Mouse (Mus musculus): ENCODE data around the gene Sumo3. TPM values are rescaled to one million over a fixed set of nuclear protein-coding genes. Genes with fewer than 3 reads are reported as not detected.

The Sumo3 gene
- total and polyA plus RNA-seq, 3 experiments: 151 to 342 TPM; not detected in 1

- no peak for TF ChIP-seq MAZ (IDR thresholded peaks at IDR 0.05; ENCODE audit: low read depth, low read length)
- TF ChIP-seq USF1 (IDR thresholded peaks at IDR 0.05; ENCODE audit: low read depth, low read length): no peak
- no peak for TF ChIP-seq ZKSCAN1 (IDR thresholded peaks at IDR 0.05; ENCODE audit: low read depth, low read length)
- TF ChIP-seq MYC (IDR thresholded peaks at IDR 0.05; ENCODE audit: low read depth, low read length): no peak
Observed at GRCm38 (mm10) chr10:77608589-77608988, 2.7 kb downstream of the Sumo3 start (continued).

- Histone ChIP-seq H3K9me3 (replicated peaks; ENCODE audit: insufficient read depth, low read length) (no peaks in the 10 kb centered on the region), H3K27ac (ENCODE audit: control insufficient read depth, low read depth, low read length) (no peak overlapping the region), H3K4me1 (ENCODE audit: control insufficient read depth in 1 of 2, insufficient read depth in 2 of 2, low read length in 2 of 2) (peaks cover 5 to 16% of the 10 kb centered on the region in 2 experiments; a peak in 3 of 4 replicates), H3K9ac (ENCODE audit: control insufficient read depth, low read depth, low read length, poor library complexity, severe bottlenecking) (no peak overlapping the region), H3K4me3 (ENCODE audit: control insufficient read depth in 1 of 2, insufficient read depth in 1 of 2, low read depth in 2 of 2, low read length in 2 of 2) (no peak overlapping the region), H3K27me3 (ENCODE audit: control insufficient read depth in 1 of 2, insufficient read depth in 2 of 2, low read length in 2 of 2) (no peaks in the 10 kb centered on the region), H3K36me3 (ENCODE audit: control insufficient read depth in 1 of 2, insufficient read depth in 2 of 2, low read length in 2 of 2) (peaks cover 19 to 23% of the 10 kb centered on the region in 2 experiments), H3K79me2 (ENCODE audit: control insufficient read depth, insufficient read depth, low read length, poor library complexity) (peaks cover 31% of the 10 kb centered on the region)
- no peak for DNase-seq (ENCODE audit: low read depth, low spot score)
- TF ChIP-seq NRF1 (IDR thresholded peaks at IDR 0.05; ENCODE audit: insufficient read depth, low read depth, low read length, poor library complexity, severe bottlenecking) (no peak), POLR2AphosphoS5 (IDR thresholded peaks at IDR 0.05; ENCODE audit: borderline replicate concordance, low read depth, low read length) (no peak), ZC3H11A (IDR thresholded peaks at IDR 0.05; ENCODE audit: low read depth, low read length) (no peak), EP300 (IDR thresholded peaks at IDR 0.05; ENCODE audit: low read depth in 1 of 2, low read length in 2 of 2) (no peak), CHD1 (IDR thresholded peaks at IDR 0.05; ENCODE audit: low read depth, low read length) (no peak), HCFC1 (IDR thresholded peaks at IDR 0.05; ENCODE audit: low read depth, low read length) (no peak), ZMIZ1 (IDR thresholded peaks at IDR 0.05; ENCODE audit: low read depth, low read length) (no peak)
Observed at GRCm38 (mm10) chr10:77610221-77610961, 4.5 kb downstream of the Sumo3 start.

- Histone ChIP-seq H3K4me3 (ENCODE audit: control insufficient read depth in 1 of 2, insufficient read depth in 1 of 2, low read depth in 2 of 2, low read length in 2 of 2) (no peak overlapping the region), H3K9me3 (replicated peaks; ENCODE audit: insufficient read depth, low read length) (no peaks in the 10 kb centered on the region), H3K79me2 (ENCODE audit: control insufficient read depth, insufficient read depth, low read length, poor library complexity) (peaks cover 9% of the 10 kb centered on the region), H3K4me1 (ENCODE audit: control insufficient read depth in 1 of 2, insufficient read depth in 2 of 2, low read length in 2 of 2) (no peaks in the 10 kb centered on the region), H3K36me3 (ENCODE audit: control insufficient read depth in 1 of 2, insufficient read depth in 2 of 2, low read length in 2 of 2) (peaks cover 3 to 28% of the 10 kb centered on the region in 2 experiments), H3K27ac (ENCODE audit: control insufficient read depth, low read depth, low read length) (no peak overlapping the region), H3K27me3 (ENCODE audit: control insufficient read depth in 1 of 2, insufficient read depth in 2 of 2, low read length in 2 of 2) (no peaks in the 10 kb centered on the region), H3K9ac (ENCODE audit: control insufficient read depth, low read depth, low read length, poor library complexity, severe bottlenecking) (no peak overlapping the region)
- no peak for DNase-seq (ENCODE audit: low read depth, low spot score)
- TF ChIP-seq ETS1 (IDR thresholded peaks at IDR 0.05; ENCODE audit: low read depth, low read length) (no peak), RCOR1 (IDR thresholded peaks at IDR 0.05; ENCODE audit: low read depth, low read length) (no peak), RAD21 (IDR thresholded peaks at IDR 0.05; ENCODE audit: low read depth, low read length) (no peak), MYB (IDR thresholded peaks at IDR 0.05; ENCODE audit: low read depth, low read length) (no peak), KAT2A (conservative IDR thresholded peaks at IDR 0.05; ENCODE audit: low read depth, low read length) (no peak), ZKSCAN1 (IDR thresholded peaks at IDR 0.05; ENCODE audit: low read depth, low read length) (no peak), NELFE (IDR thresholded peaks at IDR 0.05; ENCODE audit: low read depth, low read length) (no peak), TBP (IDR thresholded peaks at IDR 0.05; ENCODE audit: low read depth, low read length) (no peak), BHLHE40 (IDR thresholded peaks at IDR 0.05; ENCODE audit: borderline replicate concordance, low read depth, low read length) (no peak), CTCF (IDR thresholded peaks at IDR 0.05 in 2 of 3, conservative IDR thresholded peaks at IDR 0.05 in 1 of 3; ENCODE audit: control insufficient read depth in 1 of 3, insufficient read depth in 1 of 3, low read depth in 2 of 3, low read length in 3 of 3, poor library complexity in 1 of 3, severe bottlenecking in 1 of 3) (no peak), SMC3 (IDR thresholded peaks at IDR 0.05; ENCODE audit: low read depth, low read length) (no peak), GABPA (IDR thresholded peaks at IDR 0.05; ENCODE audit: low read depth, low read length) (no peak), TCF12 (IDR thresholded peaks at IDR 0.05; ENCODE audit: low read depth, low read length) (no peak), TAL1 (IDR thresholded peaks at IDR 0.05; ENCODE audit: low read length) (no peak), EP300 (IDR thresholded peaks at IDR 0.05; ENCODE audit: low read depth in 1 of 2, low read length in 2 of 2) (no peak), POLR2AphosphoS5 (IDR thresholded peaks at IDR 0.05; ENCODE audit: borderline replicate concordance, low read depth, low read length) (no peak), MYC (IDR thresholded peaks at IDR 0.05; ENCODE audit: low read depth, low read length) (no peak), HCFC1 (IDR thresholded peaks at IDR 0.05; ENCODE audit: low read depth, low read length) (no peak), MAZ (IDR thresholded peaks at IDR 0.05; ENCODE audit: low read depth, low read length) (no peak), ELF1 (IDR thresholded peaks at IDR 0.05; ENCODE audit: low read depth, low read length) (no peak)
Observed at GRCm38 (mm10) chr10:77613409-77613808, 7.5 kb downstream of the Sumo3 start.

All from MEL (cell line).